Mouse (Mus musculus): ENCODE results near the gene Cfap61.

DNA sequence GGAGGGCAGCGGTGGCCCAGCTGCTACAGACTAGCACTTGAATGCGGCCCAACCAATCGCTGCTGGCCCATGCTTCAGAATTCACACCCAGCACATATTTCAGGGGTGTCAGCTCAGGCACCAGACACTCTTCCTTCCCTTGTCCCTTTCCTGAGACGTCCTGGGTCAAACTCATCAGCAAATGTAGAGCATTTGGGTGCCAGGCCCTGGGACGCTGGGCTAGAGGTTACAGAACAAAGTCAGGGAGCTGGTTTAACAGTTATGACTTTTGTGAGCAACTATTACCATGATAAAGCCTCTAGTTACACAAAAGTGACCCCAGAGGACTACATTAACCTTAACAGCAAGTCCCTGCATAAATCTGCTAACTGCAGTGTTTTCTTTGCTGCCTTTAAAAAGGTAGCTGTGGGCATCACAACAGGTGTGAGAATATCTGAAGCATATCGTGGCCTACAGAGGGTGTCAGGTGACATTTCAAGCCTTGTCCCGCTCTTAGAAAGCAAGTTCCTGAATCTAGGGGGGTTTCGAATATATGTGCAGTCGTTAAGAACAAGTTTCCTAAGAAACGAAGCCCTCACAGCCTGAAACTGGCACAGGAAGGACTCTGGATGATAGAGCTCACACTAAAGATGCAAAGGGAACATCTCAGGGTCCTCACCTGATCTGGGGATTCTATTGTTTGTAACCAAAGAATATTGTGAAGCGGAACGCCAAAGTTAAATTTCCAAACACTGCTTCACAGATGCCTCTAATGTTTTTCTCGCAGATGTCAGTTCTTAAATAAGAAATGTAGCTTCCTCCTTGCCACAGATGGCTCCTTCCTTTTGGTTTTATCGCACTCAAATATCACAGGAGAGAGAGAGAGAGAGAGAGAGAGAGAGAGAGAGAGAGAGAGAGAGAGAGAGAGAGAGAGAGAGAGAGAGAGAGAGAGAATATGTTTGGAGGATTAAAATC, 281.8 kb downstream of the Cfap61 start:
- no peak for TF ChIP-seq CTCF (conservative IDR thresholded peaks at IDR 0.05; ENCODE audit: low read length)
- TF ChIP-seq NANOG (IDR thresholded peaks at IDR 0.05; ENCODE audit: borderline replicate concordance, low read length): no peak

All from E14TG2a.4 (cell line).